Mouse (Mus musculus) heart, postnatal 25 days (tissue): ENCODE measurements at regions not wholly inside any gene's neighbourhood (a gene's known extent, or its start where the extent isn't known, plus 50 kb on each side); places are given as distances from the start of the nearest gene placed in this dataset.

ENCODE experiments used
- DNase-seq: peaks from one replicate; pipeline ENCODE4 v3.0.0; 2022; ENCODE audit warnings: low spot score
- intact Hi-C: fragments of 180-260 bp; cut with DNase I; formaldehyde crosslinking; loops from one replicate; pipeline ENCODE4 v1.15.1; 2025

GRCm38 (mm10) chr4:97394697-97395280, 211.8 kb upstream of the Gm10192 start:
- intact Hi-C loops, result no loop called here
- no peak for DNase-seq

- no peak for DNase-seq
- intact Hi-C loops, result no loop called here
Observed at GRCm38 (mm10) chr4:97381084-97381483, 198.1 kb upstream of the Gm10192 start.

- DNase-seq, result no peak
- intact Hi-C loops, result no loop called here
Observed at GRCm38 (mm10) chr4:97377593-97378542, 194.9 kb upstream of the Gm10192 start.

GRCm38 (mm10) chr4:97360473-97360872, 177.5 kb upstream of the Gm10192 start:
- intact Hi-C loops, result no loop called here

GRCm38 (mm10) chr4:97357958-97358357, 175.0 kb upstream of the Gm10192 start:
- DNase-seq, result no peak
- intact Hi-C loops, result no loop called here

More at GRCm38 (mm10) chr4:97360473-97360872, 177.5 kb upstream of the Gm10192 start:
- DNase-seq, result no peak

GRCm38 (mm10) chr4:97346799-97347198, 163.8 kb upstream of the Gm10192 start:
- intact Hi-C loops, result no loop called here
- no peak for DNase-seq

GRCm38 (mm10) chr4:97344335-97344734, 161.4 kb upstream of the Gm10192 start:
- DNase-seq, result no peak
- intact Hi-C loops, result no loop called here

GRCm38 (mm10) chr4:97343378-97343777, 160.4 kb upstream of the Gm10192 start:
- intact Hi-C loops, result no loop called here
- DNase-seq, result no peak
